Mouse (Mus musculus): ENCODE data around the gene Cep57l1.

DNA sequence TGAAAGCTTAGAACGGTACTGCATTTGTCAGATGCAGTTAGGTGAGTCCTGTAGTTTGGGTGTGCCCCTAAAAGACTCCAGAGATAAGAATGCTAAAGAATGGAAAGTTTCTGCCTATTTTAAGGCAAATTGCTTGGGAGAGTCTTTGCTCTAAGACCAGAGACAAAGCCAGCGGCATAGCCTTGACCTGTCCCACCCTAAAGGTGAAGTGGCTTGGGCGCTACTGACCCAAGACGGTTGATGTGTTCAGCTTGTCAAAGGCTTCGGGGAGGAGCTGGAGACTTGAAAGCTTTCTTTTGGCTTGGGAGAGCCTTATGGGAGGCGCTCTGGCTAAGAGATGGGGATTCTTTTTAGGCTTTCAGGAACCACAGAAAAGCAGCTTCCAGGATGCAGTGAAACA, 17.3 kb downstream of the Cep57l1 start:
- TF ChIP-seq CTCF (IDR thresholded peaks at IDR 0.05; ENCODE audit: low read depth): no peak
- no peak for TF ChIP-seq EP300 (IDR thresholded peaks at IDR 0.05; ENCODE audit: low read depth)
